Mouse (Mus musculus): Measurements from ENCODE around the gene Cpox.

GRCm38 (mm10) chr16:58656526-58656925 lies 13.6 kb upstream of the Cpox start:
- TF ChIP-seq EP300 (optimal IDR thresholded peaks at IDR 0.05) (no peak), CTCF (IDR thresholded peaks at IDR 0.05; ENCODE audit: low read depth) (no peak)

All from stomach, postnatal 0 days (tissue).